Mouse (Mus musculus) stomach, postnatal 0 days (tissue): ENCODE measurements at regions not wholly inside any gene's neighbourhood (a gene's known extent, or its start where the extent isn't known, plus 50 kb on each side); places are given as distances from the start of the nearest gene placed in this dataset.

Experiments used
- CTCF ChIP-seq: IDR thresholded peaks from 2 replicates; pipeline ENCODE4 v1.5.1; 2016; ENCODE audit warnings: antibody characterized with exemption, low read depth, mild to moderate bottlenecking, moderate library complexity
- EP300 ChIP-seq: optimal IDR thresholded peaks from 2 replicates; pipeline ENCODE3; 2016; ENCODE audit warnings: antibody characterized with exemption

DNA sequence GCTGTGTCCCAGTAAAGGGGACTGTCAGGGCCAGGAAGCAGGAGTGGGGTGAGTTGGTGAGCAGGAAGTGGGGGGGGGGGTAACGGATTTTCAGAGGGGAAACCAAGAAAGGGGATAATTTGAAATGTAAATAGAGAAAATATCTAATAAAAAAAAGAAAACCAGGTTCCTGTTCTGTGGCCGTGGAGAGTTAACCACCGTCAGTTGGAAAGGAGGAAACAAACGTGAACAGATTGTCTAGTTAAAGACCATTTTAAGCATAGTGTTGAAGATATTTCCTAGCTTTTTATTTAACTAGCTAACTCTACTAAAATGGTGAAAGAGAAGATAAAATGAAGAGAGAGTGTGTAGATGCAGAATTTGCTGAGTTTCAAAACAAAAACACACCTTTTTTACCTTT is 254.7 kb downstream of the Gpd2 start:
- TF ChIP-seq CTCF (no peak), EP300 (no peak)
